Mouse (Mus musculus) 416B (cell line): Measurements from ENCODE around the gene Onecut3.

ENCODE experiments used
- DNase-seq: peaks from one replicate; pipeline ENCODE4 v3.0.0; 2011; ENCODE audit warnings: low read depth

Gene Onecut3

DNA sequence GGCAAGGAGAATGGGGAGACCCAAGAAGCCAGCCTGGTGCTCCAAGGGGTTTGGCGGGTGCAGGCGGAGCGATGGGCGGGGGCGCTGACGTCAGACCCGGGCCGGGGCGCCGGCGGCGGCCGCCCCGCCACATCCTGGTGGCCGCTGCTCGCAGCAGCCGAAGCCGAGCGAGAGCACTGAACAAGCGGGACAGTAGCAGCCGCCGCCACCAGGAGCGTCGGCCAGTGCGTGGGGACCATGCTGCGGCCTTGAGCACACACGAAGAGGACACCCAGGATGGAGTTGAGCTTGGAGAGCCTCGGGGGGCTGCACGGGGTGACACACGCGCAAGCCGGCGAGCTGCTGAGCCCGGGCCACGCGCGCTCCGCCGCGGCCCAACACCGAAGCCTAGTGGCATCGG is at the start of gene Onecut3:
Gene Onecut3, plus strand, starts transcription at position 104 of the 400 bp plus-strand sequence.
- no peak for DNase-seq

DNA sequence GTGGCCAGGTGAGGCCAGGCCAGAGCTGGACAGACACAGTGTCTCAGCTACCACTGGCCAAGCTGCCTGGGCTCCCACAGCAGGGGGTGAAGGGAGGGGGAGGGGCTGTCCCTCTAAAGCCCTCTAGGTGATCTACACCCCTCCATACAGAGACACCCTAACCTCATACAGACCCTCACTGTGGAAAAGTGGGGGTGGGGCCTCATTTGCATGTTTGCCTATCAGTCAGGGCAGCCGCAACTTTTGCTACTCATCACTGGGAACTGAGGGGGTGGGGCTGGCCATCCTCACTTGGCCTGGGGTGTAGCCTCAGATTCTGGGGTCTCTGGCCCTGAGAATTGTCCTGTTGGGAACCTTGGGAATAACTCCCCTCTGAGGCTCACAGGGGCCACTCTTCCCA is 49.6 kb upstream of the Onecut3 start:
- no peak for DNase-seq

DNA sequence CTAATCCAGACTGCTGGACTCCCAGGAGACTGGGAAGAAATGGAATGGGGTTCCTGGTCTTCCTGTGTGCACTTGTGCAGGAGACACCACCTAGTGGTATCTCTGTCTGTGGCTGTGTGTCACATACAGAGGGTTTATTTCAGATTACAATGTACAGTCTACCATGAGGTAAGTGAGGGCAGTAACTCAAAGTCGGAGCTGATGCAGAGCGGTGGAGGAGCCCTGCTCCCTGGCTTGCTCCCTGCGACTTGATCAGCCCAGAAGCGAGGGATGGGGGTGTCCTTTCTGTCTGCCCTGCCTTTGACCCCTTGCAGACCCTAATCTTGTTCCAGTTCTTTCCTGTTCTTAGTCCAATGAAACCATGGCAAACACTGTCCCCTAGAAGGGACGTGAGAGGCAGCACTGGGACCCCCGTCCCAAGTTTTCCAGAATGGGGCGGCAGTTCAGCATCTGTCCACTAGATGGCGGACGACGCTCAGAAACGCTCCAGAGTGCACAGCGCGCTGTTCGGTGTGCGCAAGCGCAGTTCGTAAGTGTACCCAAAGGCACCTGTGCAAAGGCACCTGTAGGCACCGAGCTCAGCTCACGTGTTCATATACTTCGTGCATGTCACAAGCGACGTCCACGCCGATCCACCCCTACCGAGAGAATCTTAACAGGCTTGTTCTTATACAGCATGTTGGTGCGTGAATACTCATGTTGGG is 48.6 kb upstream of the Onecut3 start:
- DNase-seq, result peak; percentile 66

- DNase-seq, result no peak
These were observed 44.0 kb upstream of the Onecut3 start for GRCm38 (mm10) chr10:80450599-80450998.

- no peak for DNase-seq
These were observed 41.0 kb upstream of the Onecut3 start for GRCm38 (mm10) chr10:80453601-80454000.

DNA sequence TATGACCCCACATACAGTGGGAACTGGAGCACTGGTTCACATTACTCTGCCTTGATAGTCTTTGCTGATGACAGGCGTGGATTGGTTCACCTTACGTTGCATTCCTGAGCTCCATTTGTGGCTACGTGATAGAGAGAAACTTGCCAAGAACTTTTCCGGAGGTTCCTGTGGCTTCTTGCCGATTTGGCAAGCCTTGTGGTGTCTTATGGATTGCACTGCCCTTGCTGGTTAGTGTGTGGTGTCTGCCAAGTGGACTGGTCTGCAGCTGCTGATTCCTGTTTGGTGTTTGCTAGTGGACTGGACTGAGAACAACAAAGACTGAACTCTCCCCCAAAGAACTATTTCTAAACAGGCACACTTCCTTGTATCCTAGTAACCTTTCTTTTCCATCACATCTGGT is 39.9 kb upstream of the Onecut3 start:
- no peak for DNase-seq

DNA sequence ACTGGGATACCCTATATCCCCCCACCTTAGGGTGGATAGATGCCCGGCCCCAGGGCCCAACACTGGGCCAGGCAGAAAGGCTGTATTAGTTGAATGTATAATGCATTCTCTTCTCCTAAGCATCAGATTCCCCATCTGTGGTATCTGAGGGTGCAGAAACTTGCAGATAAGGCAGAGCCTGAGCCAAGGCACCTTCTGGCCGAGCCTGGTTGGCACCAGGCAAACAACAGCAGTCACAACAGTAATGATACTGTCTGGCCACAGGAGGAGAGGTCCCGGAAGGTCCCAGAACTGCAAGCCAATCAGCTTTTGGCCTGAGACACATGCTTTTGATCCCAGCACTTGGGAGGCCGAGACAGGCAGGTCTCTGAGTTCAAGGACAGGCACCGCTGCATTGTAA is 38.9 kb upstream of the Onecut3 start:
- DNase-seq, result no peak

DNA sequence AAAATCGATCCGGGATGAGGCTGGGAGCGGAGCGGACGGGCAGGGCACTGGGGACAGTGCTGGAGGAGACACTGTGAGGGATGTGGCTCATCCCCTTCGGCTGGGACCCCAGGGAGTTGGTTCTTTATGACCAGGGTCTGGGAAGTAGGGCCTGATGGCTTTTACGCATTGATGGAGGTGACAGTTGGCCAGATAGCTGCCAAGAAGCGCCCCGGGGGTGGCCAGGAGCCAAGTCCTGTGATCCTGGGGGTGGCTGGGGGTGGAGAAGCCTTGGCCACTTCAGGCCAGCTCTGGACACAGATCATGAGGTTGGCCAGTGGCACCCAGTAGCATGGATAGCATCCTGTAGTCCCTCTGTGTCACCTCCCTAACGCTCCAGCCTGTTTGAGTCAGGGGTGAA is 35.4 kb upstream of the Onecut3 start:
- DNase-seq, result no peak

- DNase-seq, result no peak
These were observed 35.0 kb upstream of the Onecut3 start for GRCm38 (mm10) chr10:80459671-80460070.

- DNase-seq, result no peak
These were observed 34.3 kb upstream of the Onecut3 start for GRCm38 (mm10) chr10:80460324-80460723.

GRCm38 (mm10) chr10:80461346-80461745 is 33.3 kb upstream of the Onecut3 start:
- no peak for DNase-seq

DNA sequence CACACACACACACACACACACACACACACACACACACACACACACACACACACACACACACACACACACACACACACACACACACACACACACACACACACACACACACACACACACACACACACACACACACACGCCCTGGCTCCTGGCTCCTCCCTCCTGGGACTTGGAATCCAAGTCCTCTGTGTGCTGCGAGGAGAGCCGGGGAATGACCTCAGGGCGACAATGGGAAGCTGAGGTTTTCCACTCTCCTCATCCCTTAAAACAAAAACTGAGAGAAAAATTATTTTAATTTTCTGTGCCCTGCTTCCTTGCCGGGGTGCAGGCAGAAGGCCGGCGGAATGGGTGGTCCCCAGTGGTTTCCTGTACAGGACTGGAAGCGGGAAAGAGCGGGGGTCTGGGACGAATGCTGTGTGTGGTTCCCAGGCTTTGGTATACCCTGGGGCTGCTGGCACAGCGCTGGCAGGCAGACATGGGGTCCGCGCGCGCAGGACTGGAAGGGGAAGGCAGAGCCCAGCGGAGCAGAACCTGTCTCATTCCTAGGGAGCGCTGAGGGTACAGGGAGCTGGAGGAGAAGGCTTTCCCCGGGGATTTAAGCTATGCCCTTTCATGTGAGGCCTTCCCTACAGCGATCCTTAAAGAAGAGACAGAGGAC is 30.1 kb upstream of the Onecut3 start:
- no peak for DNase-seq

- DNase-seq, result no peak
These were observed 29.6 kb upstream of the Onecut3 start for GRCm38 (mm10) chr10:80465066-80465465.

- peak; percentile 69 for DNase-seq
These were observed 19.2 kb upstream of the Onecut3 start for GRCm38 (mm10) chr10:80475290-80475959.

GRCm38 (mm10) chr10:80478531-80478930 is 16.1 kb upstream of the Onecut3 start:
- no peak for DNase-seq

GRCm38 (mm10) chr10:80481002-80481401 is 13.6 kb upstream of the Onecut3 start:
- no peak for DNase-seq

DNA sequence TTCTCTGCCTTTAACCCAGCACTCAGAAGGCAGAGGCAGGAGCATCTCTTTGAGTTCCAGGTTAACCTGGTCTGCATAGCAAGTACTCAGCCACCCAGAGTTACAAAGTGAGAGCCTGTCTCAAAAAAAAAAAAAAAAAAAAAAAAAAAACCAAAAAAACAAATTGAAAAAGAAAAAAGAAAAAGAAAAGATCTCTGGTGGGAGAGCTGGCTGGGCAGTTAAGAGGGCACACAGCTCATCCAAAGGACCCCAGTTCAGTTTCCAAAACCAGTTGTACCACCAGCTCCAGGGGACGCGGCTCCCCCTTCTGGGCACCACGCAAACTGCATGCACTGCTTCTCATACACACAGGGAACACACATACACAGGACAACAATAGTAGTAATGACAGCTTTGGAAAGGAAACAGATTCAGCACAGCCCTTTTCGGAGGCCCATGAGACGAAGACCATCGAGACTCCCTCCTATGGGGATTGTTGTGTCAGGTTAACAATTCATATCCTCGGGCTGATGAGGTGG is 7.7 kb upstream of the Onecut3 start:
- DNase-seq, result peak; percentile 35

GRCm38 (mm10) chr10:80490051-80490450 is 4.6 kb upstream of the Onecut3 start:
- no peak for DNase-seq

DNA sequence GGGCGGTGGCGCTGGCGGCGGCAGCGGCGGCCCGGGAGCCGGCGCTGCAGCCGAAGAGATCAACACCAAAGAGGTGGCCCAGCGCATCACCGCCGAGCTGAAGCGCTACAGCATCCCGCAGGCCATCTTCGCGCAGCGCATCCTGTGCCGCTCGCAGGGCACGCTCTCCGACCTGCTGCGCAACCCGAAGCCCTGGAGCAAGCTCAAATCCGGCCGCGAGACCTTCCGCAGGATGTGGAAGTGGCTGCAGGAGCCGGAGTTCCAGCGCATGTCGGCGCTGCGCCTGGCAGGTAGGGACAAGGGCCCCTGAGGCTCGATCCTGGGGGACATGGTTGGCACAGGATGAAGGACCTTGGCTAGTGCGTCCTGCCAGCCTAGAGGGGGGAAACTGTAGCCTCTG is 1.3 kb downstream of the Onecut3 start:
- DNase-seq, result no peak

DNA sequence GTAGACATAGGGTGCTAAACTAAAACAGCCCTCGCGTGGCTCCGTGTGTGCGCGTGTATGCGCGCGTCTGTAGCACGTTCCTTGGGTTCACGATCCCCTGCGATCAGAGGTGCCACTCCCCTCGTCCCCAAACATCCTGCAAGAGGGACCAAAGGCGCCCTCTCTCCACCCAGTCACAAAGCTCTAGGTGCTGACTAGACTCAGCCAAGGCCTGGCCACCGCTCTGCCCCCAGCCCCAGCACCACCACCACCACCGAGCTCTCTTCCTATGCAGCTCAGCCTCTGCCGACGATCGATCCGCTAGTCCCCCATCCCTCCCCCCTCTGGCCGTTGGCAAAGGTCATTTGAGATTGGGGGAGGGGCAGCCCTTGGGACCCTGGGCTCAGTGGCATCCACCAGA is 1.8 kb downstream of the Onecut3 start:
- no peak for DNase-seq

- DNase-seq, result no peak
These were observed 7.7 kb downstream of the Onecut3 start for GRCm38 (mm10) chr10:80502291-80502690.

- DNase-seq, result no peak
These were observed 8.2 kb downstream of the Onecut3 start for GRCm38 (mm10) chr10:80502819-80503314.
